Mouse (Mus musculus) limb, embryonic 11.5 days (tissue): ENCODE results near the gene Mitf. TPM values are rescaled to one million over a fixed set of nuclear protein-coding genes. Genes with fewer than 3 reads are reported as not detected.

Experiments
- ATAC-seq: fragments of 200-750 bp; cut with Nextera tagmentation; 2 replicates; pipeline ENCODE4 v1.8.0; 2017; ENCODE audit warnings: low read depth; ENCODE audit not compliant: insufficient number of reproducible peaks, low FRiP score, low TSS enrichment
- DNase-seq: peaks from one replicate; pipeline ENCODE4 v3.0.0-alpha.2; 2015; ENCODE audit warnings: low spot score
- H3K27ac ChIP-seq: fragments of 300-500 bp; sonication (generic); replicated peaks from 2 replicates; pipeline ENCODE4 v1.5.1; 2014; ENCODE audit warnings: low read depth, mild to moderate bottlenecking, low read length
- H3K27me3 ChIP-seq: fragments of 300-500 bp; sonication (generic); 2 replicates; pipeline ENCODE4 v1.6.1; 2014; ENCODE audit warnings: mild to moderate bottlenecking, low read length, mixed read lengths; ENCODE audit not compliant: control insufficient read depth, insufficient read depth
- H3K36me3 ChIP-seq: fragments of 300-500 bp; sonication (generic); 2 replicates; pipeline ENCODE4 v1.6.1; 2014; ENCODE audit warnings: mild to moderate bottlenecking, low read length, moderate library complexity, mixed read lengths; ENCODE audit not compliant: control insufficient read depth, insufficient read depth
- H3K4me1 ChIP-seq: fragments of 300-500 bp; sonication (generic); 2 replicates; pipeline ENCODE4 v1.6.1; 2014; ENCODE audit warnings: low read length, mixed read lengths; ENCODE audit not compliant: control insufficient read depth, insufficient read depth
- H3K4me2 ChIP-seq: fragments of 300-500 bp; sonication (generic); 2 replicates; pipeline ENCODE4 v1.6.1; 2014; ENCODE audit warnings: low read depth, mild to moderate bottlenecking, moderate library complexity; ENCODE audit not compliant: severe bottlenecking
- H3K4me3 ChIP-seq: fragments of 300-500 bp; sonication (generic); 2 replicates; pipeline ENCODE4 v1.5.1; 2014; ENCODE audit warnings: low read depth, low read length
- H3K9ac ChIP-seq: fragments of 300-500 bp; sonication (generic); 2 replicates; pipeline ENCODE4 v1.6.1; 2014; ENCODE audit warnings: mild to moderate bottlenecking, low read length
- H3K9me3 ChIP-seq: fragments of 300-500 bp; sonication (generic); 2 replicates; pipeline ENCODE4 v1.6.1; 2016; ENCODE audit warnings: low read length; ENCODE audit not compliant: control insufficient read depth
- WGBS: fragments of 180-500 bp; shearing (Covaris S2); extraction: QIAGEN DNeasy Blood & Tissue Kit; methylation state at CpG from one replicate; pipeline ENCODE4 v1.1.7; 2014; 5-methylcytosine and 5-hydroxymethylcytosine counted together
- polyA plus RNA-seq: library from polyadenylated mRNA; unstranded; fragments of >200 nt; fragmentation: Nextera tagmentation; extraction: Ambion mirVana; gene quantifications from 2 replicates; pipeline ENCODE4 v1.2.1, GENCODE M21; 2014

Gene Mitf
- polyA plus RNA-seq, 1 experiment from 2014 or later = 1.1 TPM

DNA sequence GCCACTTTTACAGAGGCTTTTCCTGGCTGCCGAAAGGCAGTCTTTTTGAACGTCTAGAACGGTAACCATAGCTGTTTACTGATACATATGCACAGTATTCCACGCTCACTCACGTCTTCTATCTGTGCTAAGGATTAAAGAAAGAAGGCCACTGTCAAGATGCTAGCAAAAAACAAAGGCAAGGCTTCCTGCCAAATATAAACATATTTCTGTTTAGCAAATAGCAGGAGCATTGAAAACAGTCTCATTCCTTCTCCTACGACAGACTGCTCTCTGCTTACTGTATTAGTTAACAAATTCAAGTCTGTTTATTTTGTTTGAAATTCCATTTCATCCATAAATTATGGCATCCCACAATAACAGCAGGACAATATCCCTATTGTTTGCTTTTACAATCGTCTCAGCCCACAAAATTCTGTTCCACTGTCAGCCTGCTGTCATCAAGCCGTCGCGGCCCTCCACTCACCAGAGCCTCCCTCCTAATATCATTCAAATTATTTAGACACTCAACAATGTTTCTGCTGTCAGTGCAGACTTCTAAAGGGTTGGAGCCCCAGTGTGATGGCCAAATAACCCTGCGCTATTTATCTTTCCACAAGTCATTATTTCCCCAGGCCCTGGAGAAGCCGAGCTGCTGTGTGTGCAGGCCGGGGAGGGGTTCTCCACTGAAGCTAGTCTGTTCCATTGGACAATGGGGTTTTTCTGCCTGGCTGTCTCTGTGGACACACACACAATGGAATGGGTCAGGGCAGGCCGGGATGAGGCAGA, 242.0 kb downstream of the Mitf start:
- Histone ChIP-seq H3K4me1 (no peaks in the 10 kb centered on the region), H3K9me3 (no peaks in the 10 kb centered on the region), H3K36me3 (no peaks in the 10 kb centered on the region), H3K4me3 (no peak overlapping the region), H3K27ac (no peak overlapping the region), H3K9ac (no peak overlapping the region), H3K4me2 (no peak overlapping the region), H3K27me3 (no peaks in the 10 kb centered on the region)
- ATAC-seq (no peak), DNase-seq (no peak)
- 76% methylated on average over 14 of the region's 14 CpGs for WGBS

DNA sequence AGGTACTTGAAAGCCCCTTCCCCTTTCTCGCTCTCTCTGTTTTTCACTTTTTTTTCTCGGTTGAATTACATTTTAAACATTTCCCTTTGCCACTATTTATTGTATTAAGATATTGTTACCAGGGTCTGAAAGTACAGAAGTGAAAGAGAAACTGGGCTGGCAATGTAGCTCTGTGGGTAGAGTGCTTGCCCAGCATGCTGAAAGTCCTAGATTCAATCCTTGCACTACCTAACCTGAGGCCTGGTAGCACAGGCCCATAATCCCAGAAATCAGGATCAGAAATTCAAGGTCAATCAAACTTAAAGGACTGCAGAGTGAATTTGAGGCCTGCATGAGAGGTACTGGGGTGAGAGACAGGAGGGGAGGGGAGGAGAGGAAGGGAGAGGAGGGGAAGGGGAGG, 242.7 kb downstream of the Mitf start:
- WGBS = 87% methylated on average over 2 of the region's 2 CpGs
- Histone ChIP-seq H3K9ac (no peak overlapping the region), H3K4me3 (no peak overlapping the region), H3K27me3 (no peaks in the 10 kb centered on the region), H3K27ac (no peak overlapping the region), H3K36me3 (no peaks in the 10 kb centered on the region), H3K4me1 (no peaks in the 10 kb centered on the region), H3K4me2 (no peak overlapping the region), H3K9me3 (no peaks in the 10 kb centered on the region)
- ATAC-seq (no peak), DNase-seq (no peak)

DNA sequence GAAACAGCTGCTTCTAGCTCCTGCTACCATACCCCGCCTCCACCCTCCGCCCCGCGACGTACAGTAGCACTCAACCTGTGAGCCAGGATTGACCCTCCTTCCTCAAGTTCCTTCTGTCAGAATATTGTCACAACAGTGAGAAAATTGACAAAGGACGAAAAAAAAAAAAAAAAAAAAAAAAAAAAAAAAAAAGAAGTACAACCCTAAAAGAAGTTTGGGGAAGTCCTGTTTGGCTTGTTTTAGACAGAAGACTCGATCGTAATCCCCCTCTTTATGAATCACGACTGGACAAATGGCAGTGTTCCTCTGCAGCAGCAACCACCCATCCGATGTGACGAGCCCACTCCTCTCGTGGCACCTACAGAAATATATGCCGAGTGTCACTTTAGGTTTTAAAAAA, 255.0 kb downstream of the Mitf start:
- ATAC-seq = no peak
- no peaks in the 10 kb centered on the region for H3K4me1 ChIP-seq
- no peak overlapping the region for H3K4me2 ChIP-seq

DNA sequence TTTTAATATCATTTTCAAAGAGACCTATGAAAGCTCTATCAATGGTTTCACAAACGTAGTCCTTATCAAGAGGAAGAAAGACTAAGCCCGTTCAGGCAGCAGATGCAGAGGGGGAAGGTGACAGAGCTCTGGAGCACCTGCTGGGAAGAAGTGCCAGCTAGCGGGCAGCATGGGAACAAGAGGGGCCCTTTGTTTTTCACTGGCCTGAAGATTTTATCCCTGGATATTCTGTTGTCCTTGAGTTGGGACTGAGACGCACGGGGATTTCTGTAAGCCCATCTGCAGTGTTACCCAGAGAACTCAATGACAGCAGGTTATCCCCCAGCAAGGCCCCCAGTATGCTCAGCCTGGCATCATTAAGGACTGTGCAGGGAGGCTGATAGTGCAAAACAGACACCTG, 258.1 kb downstream of the Mitf start:
- H3K4me1 ChIP-seq = no peaks in the 10 kb centered on the region
- no peak for DNase-seq
- no peak overlapping the region for H3K27ac ChIP-seq
- no peak overlapping the region for H3K9ac ChIP-seq
- no peak overlapping the region for H3K4me2 ChIP-seq
- WGBS = 30% methylated on average over 5 of the region's 5 CpGs
- no peak overlapping the region for H3K4me3 ChIP-seq
- H3K27me3 ChIP-seq = no peaks in the 10 kb centered on the region
- no peaks in the 10 kb centered on the region for H3K9me3 ChIP-seq
- no peaks in the 10 kb centered on the region for H3K36me3 ChIP-seq
- no peak for ATAC-seq

More for the DNA sequence above, 255.0 kb downstream of the Mitf start:
- no peaks in the 10 kb centered on the region for H3K36me3 ChIP-seq
- DNase-seq = no peak
- no peak overlapping the region for H3K9ac ChIP-seq
- no peak overlapping the region for H3K27ac ChIP-seq
- 94% methylated on average over 13 of the region's 13 CpGs for WGBS
- H3K9me3 ChIP-seq = no peaks in the 10 kb centered on the region
- no peak overlapping the region for H3K4me3 ChIP-seq
- H3K27me3 ChIP-seq = no peaks in the 10 kb centered on the region

DNA sequence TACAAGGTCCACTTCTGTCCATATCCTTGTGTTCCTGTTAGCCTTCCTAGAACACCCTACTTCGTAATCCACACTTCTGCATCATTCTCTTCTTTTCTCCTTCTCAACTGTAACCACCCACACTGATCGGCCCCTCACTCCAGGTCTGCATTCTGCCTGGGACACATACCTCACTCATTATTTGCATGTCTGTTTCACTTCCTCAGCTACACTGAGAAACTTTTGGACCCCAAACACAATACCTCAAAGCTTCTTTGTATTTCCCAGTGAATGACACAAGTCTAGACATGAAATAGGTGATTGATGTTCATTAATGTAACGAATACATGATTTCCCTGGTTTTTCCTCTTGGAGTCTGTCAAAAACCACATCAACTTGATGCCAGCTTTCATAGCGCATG, 259.6 kb downstream of the Mitf start:
- Histone ChIP-seq H3K27ac (no peak overlapping the region), H3K4me2 (no peak overlapping the region), H3K36me3 (no peaks in the 10 kb centered on the region), H3K4me1 (no peaks in the 10 kb centered on the region), H3K27me3 (no peaks in the 10 kb centered on the region), H3K9ac (no peak overlapping the region), H3K4me3 (no peak overlapping the region), H3K9me3 (no peaks in the 10 kb centered on the region)
- ATAC-seq (no peak), DNase-seq (no peak)
- WGBS = 82% methylated on average over 4 of the region's 4 CpGs

Other genes with a start within 250 kb of the Mitf start
- gene Frmd4b, start 189.5 kb upstream of the Mitf start, polyA plus RNA-seq = 12.3 and 14.1 TPM in 2 replicates